Mouse (Mus musculus) layer of hippocampus, adult 9-10 months (tissue): Measurements from ENCODE around the gene Cacna1c.

Experiments used
- DNase-seq: peaks from one replicate; pipeline ENCODE4 v3.0.0; 2022; ENCODE audit warnings: low spot score

Gene Cacna1c

GRCm38 (mm10) chr6:118956234-118956633 is 240.0 kb downstream of the Cacna1c start:
- no peak for DNase-seq

- DNase-seq = no peak
Measured at GRCm38 (mm10) chr6:118955777-118956176, 240.4 kb downstream of the Cacna1c start.

GRCm38 (mm10) chr6:118954988-118955554 is 241.1 kb downstream of the Cacna1c start:
- no peak for DNase-seq

- DNase-seq = no peak
Measured at GRCm38 (mm10) chr6:118952377-118952776, 243.8 kb downstream of the Cacna1c start.

GRCm38 (mm10) chr6:118950190-118950589 is 246.0 kb downstream of the Cacna1c start:
- DNase-seq = no peak

DNA sequence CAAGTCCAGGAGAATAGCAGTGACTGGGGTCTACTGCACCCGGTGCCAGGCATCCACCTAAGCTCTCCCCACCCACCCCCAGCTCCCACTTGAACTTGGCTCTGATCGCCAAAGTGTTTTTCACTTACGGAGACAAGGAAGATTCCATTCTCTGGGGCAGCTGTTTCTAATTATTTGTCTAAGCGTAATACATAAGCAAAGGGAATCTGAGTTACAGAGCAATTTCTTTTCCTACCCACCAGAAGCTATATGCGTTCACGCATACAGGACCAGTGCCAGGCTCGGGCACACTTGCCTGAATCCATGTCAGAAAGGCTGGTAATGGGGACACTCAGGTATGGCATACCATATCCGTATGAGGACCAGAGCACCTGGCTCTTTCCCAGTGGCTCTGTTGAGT is 248.9 kb downstream of the Cacna1c start:
- no peak for DNase-seq

GRCm38 (mm10) chr6:118946660-118947059 is 249.6 kb downstream of the Cacna1c start:
- no peak for DNase-seq

- DNase-seq = no peak
Measured at GRCm38 (mm10) chr6:118944093-118944492, 252.1 kb downstream of the Cacna1c start.

- no peak for DNase-seq
Measured at GRCm38 (mm10) chr6:118941816-118942215, 254.4 kb downstream of the Cacna1c start.

- no peak for DNase-seq
Measured at GRCm38 (mm10) chr6:118941036-118941435, 255.2 kb downstream of the Cacna1c start.

GRCm38 (mm10) chr6:118939626-118940025 is 256.6 kb downstream of the Cacna1c start:
- no peak for DNase-seq

DNA sequence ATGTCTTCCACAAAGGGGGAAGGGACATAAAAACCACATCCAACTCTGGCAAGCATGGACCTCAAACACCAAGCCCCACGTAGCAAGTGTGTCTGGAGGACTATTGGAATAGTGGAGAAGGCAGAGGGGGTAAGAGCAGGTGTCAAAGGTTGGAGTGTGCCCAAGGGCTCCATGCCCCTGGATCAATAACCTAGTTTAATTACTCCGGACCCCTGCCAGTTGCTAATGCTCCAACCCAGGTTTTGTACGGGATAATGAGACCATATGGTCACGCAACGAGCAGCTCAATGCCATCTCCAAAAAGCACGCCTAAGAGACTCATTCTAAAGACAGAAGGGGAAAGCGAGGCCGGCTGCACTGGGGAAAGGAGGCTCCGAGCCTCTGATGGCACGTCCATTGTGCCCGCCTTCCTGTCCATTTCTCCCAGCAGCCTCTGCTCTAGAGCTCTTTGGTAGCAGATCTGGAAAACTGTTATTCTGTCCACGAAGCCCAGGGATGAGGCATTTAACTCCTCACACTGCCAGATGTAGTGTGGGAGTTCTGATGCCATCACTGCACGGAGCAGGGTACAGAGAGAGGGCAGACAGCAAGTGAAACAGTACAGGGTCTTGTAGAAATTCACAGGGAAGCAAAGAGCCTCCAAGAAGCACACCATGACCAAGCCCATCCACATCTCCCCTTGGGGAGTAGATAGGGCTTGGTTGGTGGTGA is 257.7 kb downstream of the Cacna1c start:
- no peak for DNase-seq

DNA sequence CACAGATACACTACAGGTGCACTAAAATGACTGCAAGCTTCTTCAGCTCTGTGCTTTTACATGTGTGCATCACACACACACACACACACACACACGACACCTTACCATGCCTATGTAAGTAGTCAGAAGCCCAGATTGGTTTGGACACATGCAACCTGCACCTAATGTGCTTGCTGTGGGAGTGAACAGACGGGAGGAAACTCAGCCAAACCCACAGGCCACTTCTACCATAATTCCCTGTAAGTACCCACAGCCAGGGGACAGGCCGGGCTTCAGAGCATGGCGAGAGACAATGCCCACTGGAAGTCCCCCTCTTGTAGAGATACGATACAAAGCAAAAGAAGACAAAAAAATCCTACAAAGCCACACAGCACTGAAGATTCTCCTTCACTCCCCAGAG is 258.7 kb downstream of the Cacna1c start:
- DNase-seq = no peak

DNA sequence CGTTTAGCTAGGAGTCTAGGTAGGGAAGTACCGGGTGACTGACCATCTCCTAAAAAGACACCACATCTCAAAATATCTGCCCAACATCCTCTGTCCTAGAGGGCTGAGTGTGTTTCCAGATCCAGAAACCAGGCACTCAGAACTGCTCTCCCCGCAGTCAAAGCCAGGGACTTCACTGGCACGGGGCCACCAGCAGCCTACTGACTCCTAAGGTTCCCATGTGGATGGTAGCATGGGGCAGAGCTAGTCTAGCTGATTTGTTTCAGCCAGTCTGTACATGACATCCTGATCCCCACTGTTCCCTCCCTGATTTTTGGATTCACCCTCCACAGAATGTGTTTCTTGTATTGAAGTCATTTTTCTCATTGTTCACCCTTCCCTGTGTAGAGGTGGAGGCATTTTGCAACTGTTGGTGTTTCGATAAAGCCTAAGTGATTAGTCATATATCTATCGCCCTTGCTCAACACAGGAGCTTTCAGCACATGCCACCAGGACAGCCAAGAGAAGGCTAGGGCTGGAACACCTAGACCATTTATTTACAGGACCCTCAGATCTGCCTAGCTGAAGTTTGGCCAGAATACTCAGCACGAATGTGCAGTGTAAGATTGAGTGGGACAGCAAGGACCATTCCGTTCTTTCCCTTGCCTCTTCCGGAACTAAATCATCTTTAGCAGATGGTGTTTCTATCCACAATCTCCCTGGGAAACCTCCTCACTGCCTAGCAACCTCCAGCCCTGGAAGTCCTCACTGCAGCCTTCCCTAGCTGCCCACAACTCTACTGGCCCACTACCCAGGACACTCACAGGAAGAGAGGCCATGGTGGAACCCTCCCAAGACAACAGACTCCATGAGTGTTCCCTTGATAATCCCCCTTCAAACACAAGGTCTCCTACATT is 260.4 kb downstream of the Cacna1c start:
- no peak for DNase-seq

DNA sequence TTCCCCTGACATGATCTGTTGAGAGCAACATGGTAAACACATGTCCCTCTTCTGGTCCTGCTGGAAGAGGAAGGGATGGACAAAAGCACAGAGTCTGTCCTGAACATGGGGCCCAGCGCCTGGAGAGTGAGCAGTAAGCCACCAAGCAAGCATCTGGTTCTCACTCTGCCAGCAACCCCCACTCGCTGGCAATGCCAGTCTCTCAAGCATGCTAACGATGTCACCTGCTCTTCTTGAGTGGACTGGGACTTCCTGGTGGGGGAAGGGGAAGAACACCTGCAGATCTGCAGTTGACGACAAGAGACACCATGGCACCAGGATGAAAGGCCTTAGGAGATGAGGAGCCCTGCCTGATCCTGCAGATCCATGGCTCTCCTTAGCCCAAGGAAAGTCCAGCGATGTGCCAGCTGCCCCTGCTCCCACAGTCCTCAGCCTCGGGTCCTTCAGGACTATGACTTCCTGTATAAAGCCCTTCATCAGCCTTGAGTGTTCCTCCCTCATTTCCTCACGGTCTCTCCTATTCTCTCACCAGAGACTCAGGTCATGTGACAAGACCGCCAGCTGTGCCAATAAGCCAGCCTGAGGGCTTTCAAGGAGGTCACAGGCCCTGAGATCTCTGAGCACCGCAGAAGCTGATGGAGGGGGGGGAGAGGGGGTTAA is 261.8 kb downstream of the Cacna1c start:
- no peak for DNase-seq

DNA sequence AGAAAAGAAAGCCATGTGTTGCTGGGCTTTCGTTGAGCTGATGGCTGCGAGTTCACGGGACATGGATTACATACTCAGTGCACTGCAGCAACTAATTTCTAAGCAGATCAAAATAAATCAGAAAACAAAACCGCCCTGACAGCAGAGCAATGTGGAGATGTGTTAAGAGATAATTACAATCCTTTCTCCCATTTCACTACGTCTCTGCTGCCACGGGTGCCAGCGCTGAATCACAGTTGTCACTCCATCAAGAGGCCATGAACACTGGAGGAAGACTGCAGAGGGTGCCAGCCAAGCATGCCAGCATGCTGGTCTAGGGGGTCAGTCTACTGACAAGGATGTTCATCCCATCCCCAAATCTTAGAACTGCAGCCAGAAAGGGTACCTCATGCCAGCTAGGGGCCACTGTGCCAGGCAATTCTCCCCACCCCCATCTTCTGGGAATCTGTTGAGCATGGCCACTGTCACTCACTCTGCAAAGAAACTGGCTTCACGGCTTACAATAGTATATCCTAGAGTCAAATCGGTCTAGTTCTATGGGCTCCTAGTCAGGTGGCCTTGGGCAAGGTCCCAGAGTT is 263.1 kb downstream of the Cacna1c start:
- no peak for DNase-seq

GRCm38 (mm10) chr6:118932002-118932700 is 264.1 kb downstream of the Cacna1c start:
- DNase-seq = no peak

DNA sequence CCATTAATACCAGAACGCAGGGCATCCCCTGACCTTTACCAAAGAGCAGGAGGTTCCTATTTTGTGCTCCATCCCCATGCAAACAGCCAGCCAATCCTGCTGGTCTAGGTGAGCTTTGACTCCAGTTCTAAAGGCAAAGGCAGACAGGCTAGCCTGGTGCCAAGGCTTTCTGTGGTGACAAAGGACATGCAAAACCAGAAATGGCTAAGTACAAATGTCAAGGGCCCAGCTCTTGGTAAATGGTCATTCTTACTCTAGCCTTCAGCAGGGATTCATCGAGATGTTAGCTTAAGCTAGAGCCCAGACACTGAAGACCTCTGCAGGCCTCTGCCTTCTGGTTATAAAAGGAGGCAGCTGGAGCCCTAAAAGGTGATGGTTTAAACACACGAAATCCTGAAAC is 269.5 kb downstream of the Cacna1c start:
- DNase-seq = no peak

- DNase-seq = no peak
Measured at GRCm38 (mm10) chr6:118924426-118924825, 271.8 kb downstream of the Cacna1c start.

DNA sequence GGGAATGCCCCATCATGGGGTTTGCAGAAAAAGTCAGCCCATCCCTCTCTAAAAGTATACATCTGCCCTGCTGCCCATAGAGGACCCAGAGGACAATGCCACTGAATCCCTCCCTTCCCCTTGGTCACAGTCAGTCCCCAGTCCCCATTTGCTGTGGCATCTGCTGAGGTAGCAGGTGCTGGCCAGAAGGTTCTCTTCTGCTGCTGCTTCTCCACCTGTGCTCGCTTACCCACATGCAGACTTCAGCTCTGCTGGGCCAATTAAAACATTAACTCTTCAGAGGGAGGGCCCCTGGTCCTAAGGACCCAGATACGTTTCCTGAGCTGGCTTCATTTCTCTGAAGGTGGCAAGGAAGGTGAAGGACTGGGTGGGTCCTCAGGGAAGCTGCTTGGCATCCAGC is 272.3 kb downstream of the Cacna1c start:
- DNase-seq = no peak

GRCm38 (mm10) chr6:118923212-118923577 is 273.0 kb downstream of the Cacna1c start:
- no peak for DNase-seq
